Mouse (Mus musculus) embryonic facial prominence, embryonic 13.5 days (tissue): ENCODE data around the gene Gm49354. TPM values are rescaled to one million over a fixed set of nuclear protein-coding genes. Genes with fewer than 3 reads are reported as not detected.
"Not testable (repeated sequence)": the region's sequence is repeated elsewhere in the genome, so short reads cannot be mapped to it uniquely, and the experiment has no call there.

Experiments used
- ATAC-seq: fragments of 200-750 bp; cut with Nextera tagmentation; 2 replicates; pipeline ENCODE4 v1.8.0; 2017; ENCODE audit warnings: low read depth; ENCODE audit not compliant: insufficient number of reproducible peaks, insufficient read depth, low FRiP score, low TSS enrichment
- H3K27ac ChIP-seq: fragments of 300-500 bp; sonication (generic); 2 replicates; pipeline ENCODE4 v1.5.1; 2015; ENCODE audit warnings: moderate library complexity, mild to moderate bottlenecking, inconsistent platforms
- H3K27me3 ChIP-seq: fragments of 300-500 bp; sonication (generic); 2 replicates; pipeline ENCODE4 v1.6.1; 2015; ENCODE audit warnings: mild to moderate bottlenecking, inconsistent platforms
- H3K36me3 ChIP-seq: fragments of 300-500 bp; sonication (generic); 2 replicates; pipeline ENCODE4 v1.6.1; 2015; ENCODE audit warnings: mild to moderate bottlenecking, inconsistent platforms
- H3K4me1 ChIP-seq: fragments of 300-500 bp; sonication (generic); 2 replicates; pipeline ENCODE4 v1.6.1; 2015; ENCODE audit warnings: inconsistent platforms
- H3K4me2 ChIP-seq: fragments of 300-500 bp; sonication (generic); 2 replicates; pipeline ENCODE4 v1.6.1; 2015; ENCODE audit warnings: moderate library complexity, mild to moderate bottlenecking, inconsistent platforms
- H3K4me3 ChIP-seq: fragments of 300-500 bp; sonication (generic); 2 replicates; pipeline ENCODE4 v1.5.1; 2015; ENCODE audit warnings: mild to moderate bottlenecking, inconsistent platforms
- H3K9ac ChIP-seq: fragments of 300-500 bp; sonication (generic); 2 replicates; pipeline ENCODE4 v1.6.1; 2015; ENCODE audit warnings: mild to moderate bottlenecking, inconsistent platforms
- H3K9me3 ChIP-seq: fragments of 300-500 bp; sonication (generic); 2 replicates; pipeline ENCODE4 v1.6.1; 2016; ENCODE audit warnings: inconsistent platforms
- WGBS: fragments of 180-500 bp; shearing (Covaris S2); methylation state at CpG from one replicate; pipeline ENCODE4 v1.1.7; 2015; ENCODE audit warnings: mixed read lengths; 5-methylcytosine and 5-hydroxymethylcytosine counted together
- polyA plus RNA-seq: library from polyadenylated mRNA; unstranded; fragments of >200 nt; fragmentation: Nextera tagmentation; extraction: Ambion mirVana; gene quantifications from 2 replicates; pipeline ENCODE4 v1.2.1, GENCODE M21; 2015

The Gm49354 gene
- polyA plus RNA-seq, 1 experiment from 2014 or later: not detected

DNA sequence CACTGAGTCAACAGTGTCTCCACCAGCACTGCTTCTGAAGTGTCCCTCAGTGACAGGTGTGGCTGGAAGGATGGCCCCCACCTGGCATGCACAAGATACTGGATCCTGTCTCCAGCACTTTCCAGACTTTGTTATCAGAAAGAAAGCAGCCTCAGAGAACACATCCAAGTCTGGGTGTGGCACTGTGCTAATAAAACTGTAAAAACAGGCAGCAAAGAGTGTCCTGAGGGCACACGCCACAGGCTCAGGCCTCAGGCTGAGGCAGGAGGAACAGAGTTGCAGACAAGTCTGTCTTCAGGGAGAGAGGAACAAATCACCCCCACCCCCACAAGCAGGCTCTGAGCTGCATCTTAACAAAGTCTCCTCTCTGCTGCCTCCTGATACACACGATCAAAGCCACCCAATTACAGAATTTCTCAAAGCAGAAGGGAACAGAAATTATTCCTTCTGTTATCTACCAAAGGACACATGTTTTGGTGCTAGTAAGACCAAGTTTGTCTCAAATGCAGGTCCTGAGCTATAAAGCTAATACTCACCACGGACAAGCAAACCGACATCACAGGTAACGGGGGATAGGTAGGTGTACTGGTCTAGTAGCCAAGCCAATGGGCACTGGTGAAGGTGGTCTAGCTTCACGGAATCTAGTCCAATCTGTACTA lies 13.9 kb upstream of the Gm49354 start:
- Histone ChIP-seq H3K9me3 (no peaks in the 10 kb centered on the region), H3K36me3 (peaks cover 98% of the 10 kb centered on the region)
- WGBS: 89% methylated on average over 6 of the region's 6 CpGs

GRCm38 (mm10) chr13:59794786-59795185 lies 12.7 kb upstream of the Gm49354 start:
- Histone ChIP-seq H3K4me2 (no peak overlapping the region), H3K27ac (no peak overlapping the region), H3K27me3 (no peaks in the 10 kb centered on the region), H3K4me3 (no peak overlapping the region), H3K9ac (no peak overlapping the region), H3K36me3 (peaks cover 98% of the 10 kb centered on the region), H3K4me1 (no peaks in the 10 kb centered on the region), H3K9me3 (no peaks in the 10 kb centered on the region)
- ATAC-seq: no peak
- 93% methylated on average over 1 of the region's 1 CpGs for WGBS

More for the DNA sequence above, 13.9 kb upstream of the Gm49354 start:
- H3K27ac ChIP-seq: no peak overlapping the region
- no peak overlapping the region for H3K4me3 ChIP-seq
- no peak overlapping the region for H3K4me2 ChIP-seq
- H3K9ac ChIP-seq: no peak overlapping the region
- no peak for ATAC-seq
- no peaks in the 10 kb centered on the region for H3K27me3 ChIP-seq
- no peaks in the 10 kb centered on the region for H3K4me1 ChIP-seq

GRCm38 (mm10) chr13:59779744-59780264 lies 2.2 kb downstream of the Gm49354 start:
- WGBS: 97% methylated on average over 1 of the region's 1 CpGs
- H3K4me2 ChIP-seq, H3K27ac ChIP-seq, H3K4me3 ChIP-seq, H3K9me3 ChIP-seq, H3K9ac ChIP-seq, H3K4me1 ChIP-seq, H3K27me3 ChIP-seq, ATAC-seq: not testable (repeated sequence)
- peaks cover 94% of the 10 kb centered on the region for H3K36me3 ChIP-seq

GRCm38 (mm10) chr13:59779213-59779612 lies 2.8 kb downstream of the Gm49354 start:
- Histone ChIP-seq H3K4me3 (no peak overlapping the region), H3K27me3 (no peaks in the 10 kb centered on the region), H3K36me3 (peaks cover 91% of the 10 kb centered on the region), H3K27ac (no peak overlapping the region), H3K4me2 (no peak overlapping the region), H3K9ac (no peak overlapping the region), H3K9me3 (no peaks in the 10 kb centered on the region), H3K4me1 (no peaks in the 10 kb centered on the region)
- 87% methylated on average over 4 of the region's 4 CpGs for WGBS
- no peak for ATAC-seq

DNA sequence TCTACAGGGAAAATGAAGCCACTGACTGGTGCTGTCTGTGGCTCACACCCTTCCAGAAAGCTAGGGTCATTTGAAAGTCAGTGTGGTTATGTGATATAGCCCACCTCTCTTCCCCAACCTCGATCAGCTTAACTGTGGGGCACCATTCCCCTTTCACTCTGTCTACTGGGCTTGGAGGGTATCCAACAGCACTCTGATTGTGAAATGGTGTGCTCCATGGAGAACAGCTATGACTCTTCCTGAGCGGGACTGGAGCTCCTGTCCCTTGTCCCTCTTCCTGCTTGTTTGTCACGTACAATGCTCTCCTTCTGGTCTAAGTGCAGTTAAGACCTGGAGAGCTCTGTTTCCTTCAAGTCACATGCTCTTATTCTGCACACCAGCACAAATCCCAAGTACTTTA lies 6.9 kb downstream of the Gm49354 start:
- WGBS: 86% methylated on average over 3 of the region's 3 CpGs
- H3K9ac ChIP-seq: no peak overlapping the region
- no peak overlapping the region for H3K4me2 ChIP-seq
- peaks cover 13% of the 10 kb centered on the region; the same call in 1 of the 2 replicates for H3K4me1 ChIP-seq
- H3K27me3 ChIP-seq: no peaks in the 10 kb centered on the region
- peaks cover 73% of the 10 kb centered on the region for H3K36me3 ChIP-seq
- H3K27ac ChIP-seq: no peak overlapping the region
- H3K9me3 ChIP-seq: no peaks in the 10 kb centered on the region
- ATAC-seq: no peak
- H3K4me3 ChIP-seq: no peak overlapping the region

DNA sequence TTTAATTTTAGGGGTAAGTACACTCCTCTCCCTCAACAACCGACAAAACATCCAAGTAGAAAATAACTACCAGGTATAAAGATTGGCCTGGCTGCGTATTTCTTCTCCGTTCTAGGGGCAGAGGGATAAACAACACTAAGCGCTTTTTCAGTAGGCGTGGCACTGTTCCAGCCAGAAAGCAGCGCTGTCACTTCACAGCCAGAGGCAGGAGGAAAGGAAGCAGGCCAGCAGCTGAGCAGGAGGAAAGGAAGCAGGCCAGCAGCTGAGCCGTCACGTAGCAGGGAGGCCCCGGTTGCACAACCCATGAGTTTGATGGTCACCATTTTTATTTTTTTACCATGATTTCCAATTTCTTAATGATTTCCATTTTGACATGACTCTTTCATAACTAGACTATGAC lies 10.8 kb downstream of the Gm49354 start:
- 62% methylated on average over 9 of the region's 9 CpGs for WGBS
- H3K4me1 ChIP-seq: peaks cover 39% of the 10 kb centered on the region
- no peaks in the 10 kb centered on the region for H3K27me3 ChIP-seq
- peaks cover 42% of the 10 kb centered on the region for H3K36me3 ChIP-seq
- H3K27ac ChIP-seq: peak overlapping the region; percentile 97
- no peak overlapping the region for H3K9ac ChIP-seq
- ATAC-seq: no peak
- H3K9me3 ChIP-seq: no peaks in the 10 kb centered on the region
- no peak overlapping the region for H3K4me3 ChIP-seq
- H3K4me2 ChIP-seq: 0 out of 2 replicates have a peak overlapping the region, but pooled peaks have one; percentile 69

DNA sequence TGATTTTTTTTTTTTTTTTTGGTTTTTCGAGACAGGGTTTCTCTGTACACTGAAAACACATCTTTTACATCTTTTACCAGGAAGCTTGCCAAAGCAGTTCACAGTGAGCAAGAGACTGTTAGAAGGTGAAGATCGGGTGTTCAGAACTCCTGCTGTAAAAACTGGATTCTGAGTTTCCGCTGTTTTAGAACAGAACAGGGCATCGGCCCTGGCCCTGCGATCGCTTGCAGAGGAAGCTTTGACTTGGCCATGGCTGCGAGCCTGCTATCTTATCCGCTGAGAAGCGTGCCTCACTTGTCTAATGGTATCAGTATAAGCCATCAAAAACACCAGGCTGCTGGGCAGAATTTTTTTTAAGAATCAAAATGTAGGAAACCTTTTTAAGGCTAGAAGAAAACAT lies 11.2 kb downstream of the Gm49354 start:
- Histone ChIP-seq H3K4me1 (peaks cover 42% of the 10 kb centered on the region), H3K4me3 (peak overlapping the region; percentile 72), H3K9me3 (no peaks in the 10 kb centered on the region), H3K4me2 (peak overlapping the region; percentile 69), H3K27me3 (no peaks in the 10 kb centered on the region), H3K27ac (peak overlapping the region; percentile 97), H3K9ac (peak overlapping the region; percentile 87; the same call in 1 of the 2 replicates), H3K36me3 (peaks cover 38% of the 10 kb centered on the region)
- 69% methylated on average over 9 of the region's 9 CpGs for WGBS
- ATAC-seq: no peak

- H3K4me3 ChIP-seq: peak overlapping the region; percentile 72
- H3K27ac ChIP-seq: peak overlapping the region; percentile 97
- H3K4me2 ChIP-seq: peak overlapping the region; percentile 69
- ATAC-seq: peak; percentile 83
- H3K9me3 ChIP-seq: no peaks in the 10 kb centered on the region
- no peaks in the 10 kb centered on the region for H3K27me3 ChIP-seq
- peak overlapping the region; percentile 87 for H3K9ac ChIP-seq
- peaks cover 35% of the 10 kb centered on the region for H3K36me3 ChIP-seq
- 0% methylated on average over 28 of the region's 28 CpGs for WGBS
- H3K4me1 ChIP-seq: peaks cover 42% of the 10 kb centered on the region
Measured at GRCm38 (mm10) chr13:59770164-59770562, 11.9 kb downstream of the Gm49354 start.

DNA sequence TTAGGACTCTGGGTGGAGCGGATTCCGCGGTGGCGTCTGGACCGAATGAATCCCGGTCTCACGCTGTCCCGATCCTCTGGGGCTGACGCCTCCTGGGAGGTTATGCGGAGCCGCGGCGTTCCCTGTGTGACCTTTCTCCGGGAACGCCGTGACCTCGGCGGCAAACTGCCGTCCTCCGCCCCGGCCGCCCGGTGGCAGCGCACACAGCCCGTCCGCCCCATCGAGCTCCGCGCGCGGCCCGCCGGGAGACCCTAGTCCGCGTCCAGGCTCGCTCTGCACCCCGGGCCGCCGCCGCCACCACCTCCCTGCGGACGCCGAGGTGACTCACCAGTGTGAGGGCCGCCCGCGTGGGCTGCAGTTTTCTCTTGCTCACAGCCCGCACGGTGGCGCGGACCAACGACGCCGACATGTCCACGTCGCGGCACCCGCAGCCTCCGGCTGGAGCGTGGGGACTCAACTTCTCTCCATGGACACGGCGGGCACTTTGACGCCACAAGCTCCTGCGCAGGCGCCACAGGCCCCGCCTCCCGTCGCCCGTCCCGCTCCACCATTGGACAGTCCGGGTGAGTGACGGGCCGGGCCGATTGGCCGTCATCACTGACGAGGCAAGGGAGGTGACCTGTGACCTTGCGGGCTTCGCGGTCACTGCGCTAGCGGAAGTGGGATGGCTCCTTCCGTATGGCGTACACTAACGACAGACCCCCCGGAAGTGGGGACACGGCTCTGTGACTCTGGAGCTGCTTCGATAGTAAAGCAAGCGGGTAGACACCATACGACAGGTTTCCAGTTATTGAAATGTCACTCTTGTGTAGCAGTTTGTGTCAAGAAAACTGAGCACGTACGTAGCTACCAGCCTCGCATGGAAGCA lies 12.5 kb downstream of the Gm49354 start, which contains the start of gene Isca1:
Gene Isca1, minus strand, starts transcription at position 515 of the 868 bp plus-strand sequence.
- ATAC-seq: peak; percentile 99
- H3K9ac ChIP-seq: peak within 1 kb of the TSS; percentile 87
- no peaks in the 10 kb centered on the region for H3K9me3 ChIP-seq
- peak within 1 kb of the TSS; percentile 97 for H3K27ac ChIP-seq
- peaks cover 42% of the 10 kb centered on the region for H3K4me1 ChIP-seq
- no peaks in the 10 kb centered on the region for H3K27me3 ChIP-seq
- H3K4me3 ChIP-seq: peak within 1 kb of the TSS; percentile 72
- peaks cover 29% of the 10 kb centered on the region for H3K36me3 ChIP-seq
- peak within 1 kb of the TSS; percentile 69 for H3K4me2 ChIP-seq
- WGBS: under 1% methylated on average over 91 of the region's 91 CpGs

DNA sequence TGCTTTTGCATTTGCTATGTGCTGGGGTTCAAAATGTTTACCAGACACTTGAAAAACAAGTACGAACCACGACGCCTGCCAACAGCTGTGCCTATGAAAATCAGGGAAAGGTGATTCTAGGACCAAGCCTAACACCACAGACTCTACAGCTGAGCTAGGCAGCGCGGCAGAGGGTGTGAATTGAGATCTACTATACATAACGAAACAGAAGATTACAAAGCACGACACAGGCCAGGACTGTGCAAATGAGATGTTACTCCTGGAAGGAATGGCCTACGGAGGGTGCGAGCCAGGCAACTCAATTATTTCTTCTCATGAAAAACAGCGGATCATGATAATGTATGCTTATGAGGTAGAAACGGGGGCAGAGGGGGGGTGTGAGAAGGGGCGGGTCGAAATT lies 13.5 kb downstream of the Gm49354 start:
- H3K27ac ChIP-seq: no peak overlapping the region
- peaks cover 22% of the 10 kb centered on the region for H3K36me3 ChIP-seq
- no peaks in the 10 kb centered on the region for H3K27me3 ChIP-seq
- no peaks in the 10 kb centered on the region for H3K9me3 ChIP-seq
- WGBS: 49% methylated on average over 13 of the region's 13 CpGs
- no peak for ATAC-seq
- peak overlapping the region; percentile 72 for H3K4me3 ChIP-seq
- H3K4me2 ChIP-seq: peak overlapping the region; percentile 69
- peaks cover 42% of the 10 kb centered on the region for H3K4me1 ChIP-seq
- H3K9ac ChIP-seq: peak overlapping the region; percentile 87

DNA sequence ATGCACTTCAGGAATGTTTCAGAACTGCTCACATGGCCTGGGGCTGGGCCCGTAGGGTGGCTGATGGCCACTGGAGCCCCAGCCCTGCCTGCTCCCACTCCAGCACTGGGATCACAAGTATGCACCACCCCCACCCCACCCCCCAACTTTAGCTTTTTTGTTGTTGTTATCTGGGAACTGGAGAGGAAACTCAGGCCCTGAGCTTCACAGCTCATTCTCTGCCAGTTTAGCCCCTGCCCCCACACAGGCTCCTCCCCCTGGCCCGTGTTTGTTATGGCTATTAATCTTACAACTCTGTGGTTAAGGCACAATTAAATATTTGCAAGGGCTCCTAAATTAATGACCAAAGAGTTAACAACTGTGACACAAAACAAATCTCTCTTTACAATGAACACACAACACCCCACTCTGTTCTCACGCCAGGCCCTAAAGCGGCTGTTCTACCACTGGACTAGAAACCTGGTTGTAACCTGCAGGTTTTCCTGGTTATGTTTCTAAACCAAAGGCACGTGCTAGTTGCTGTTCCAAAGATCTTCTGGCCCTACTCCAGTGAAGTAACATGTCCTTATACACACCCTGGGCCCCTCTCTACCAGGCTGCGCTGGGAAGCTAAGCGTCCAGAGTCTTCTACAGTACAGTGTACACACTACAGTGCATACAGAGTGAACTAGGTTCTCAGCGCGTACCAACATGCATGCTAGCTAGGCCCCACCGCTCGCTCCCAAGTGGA lies 15.1 kb downstream of the Gm49354 start:
- peaks cover 42% of the 10 kb centered on the region for H3K4me1 ChIP-seq
- H3K9ac ChIP-seq: 0 out of 2 replicates have a peak overlapping the region, but pooled peaks have one; percentile 1
- no peak overlapping the region for H3K4me3 ChIP-seq

More for the DNA sequence above, 15.1 kb downstream of the Gm49354 start:
- H3K9me3 ChIP-seq: no peaks in the 10 kb centered on the region
- H3K27ac ChIP-seq: peak overlapping the region; percentile 24; the same call in 1 of the 2 replicates
- H3K27me3 ChIP-seq: no peaks in the 10 kb centered on the region
- peak overlapping the region; percentile 69 for H3K4me2 ChIP-seq
- WGBS: 73% methylated on average over 11 of the region's 11 CpGs
- H3K36me3 ChIP-seq: peaks cover 21% of the 10 kb centered on the region
- no peak for ATAC-seq
